Mouse (Mus musculus) inflammation-experienced regulatory T-cells (primary cell): ENCODE measurements around the gene Gm39653. TPM values are rescaled to one million over a fixed set of nuclear protein-coding genes. Genes with fewer than 3 reads are reported as not detected.

Experiments used
- polyA plus RNA-seq, 2 experiments: library from polyadenylated mRNA; unstranded; fragments of 100-300 nt; shearing (Covaris generic); gene quantifications; one replicate each; pipeline ENCODE4 v1.2.1; 2017

Gene Gm39653
- under 1 TPM in 1 of 2 experiments, not detected in 1; 0.43 TPM for polyA plus RNA-seq

DNA sequence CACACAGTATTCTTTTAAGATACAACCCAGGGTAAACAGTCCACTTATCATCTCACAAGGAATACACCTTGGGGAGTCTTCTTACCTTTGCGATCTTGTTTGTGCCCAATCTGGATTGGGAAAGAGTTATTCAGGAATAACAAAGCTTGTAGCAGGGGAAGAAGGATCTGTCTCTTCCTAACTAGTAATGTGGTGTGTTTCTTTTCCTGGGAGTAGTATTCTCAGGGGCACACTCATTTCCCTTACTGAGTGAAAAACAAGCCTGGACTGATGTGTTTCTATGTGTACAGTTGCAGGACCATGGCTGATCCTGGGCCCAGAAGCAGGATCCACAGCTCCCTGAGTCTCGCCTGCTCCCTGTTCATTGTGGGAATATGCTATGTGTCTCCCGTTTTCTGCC, at the start of gene Gm39653:
Gene Gm39653 (plus strand): TSS at position 301 of the 400 bp plus-strand sequence.

Other genes with a start within 250 kb of the Gm39653 start
- 1 to 10 TPM in 1 of 2 experiments, under 1 TPM in 1; 0.17 to 1.9 TPM for gene Adam23, start 170.1 kb upstream of the Gm39653 start, polyA plus RNA-seq
- gene Dytn, start 71.0 kb downstream of the Gm39653 start, polyA plus RNA-seq, result under 1 TPM; 0.04 to 0.11 TPM
- under 1 TPM in 1 of 2 experiments, not detected in 1; 0.08 TPM for gene Mdh1b, start 114.3 kb downstream of the Gm39653 start, polyA plus RNA-seq
- gene Fastkd2, start 114.6 kb downstream of the Gm39653 start, polyA plus RNA-seq, result 10 to 100 TPM; 34.9 to 57.5 TPM
- gene 4933402D24Rik, start 153.3 kb downstream of the Gm39653 start, polyA plus RNA-seq, result under 1 TPM in 1 of 2 experiments, not detected in 1; 0.21 TPM